Mouse (Mus musculus) heart, adult 2 months (tissue): ENCODE measurements around the gene Ephb1.

ENCODE experiments used
- CTCF ChIP-seq: fragments of 200-600 bp; IDR thresholded peaks from 2 replicates; pipeline ENCODE4 v1.8.1; 2022; ENCODE audit warnings: antibody characterized with exemption, mild to moderate bottlenecking, moderate library complexity
- EP300 ChIP-seq: fragments of 200-500 bp; IDR thresholded peaks from 2 replicates; pipeline ENCODE4 v1.6.1; 2011; ENCODE audit warnings: low read depth, low read length, control low read depth; ENCODE audit not compliant: insufficient read depth
- POLR2A ChIP-seq: fragments of 200-500 bp; IDR thresholded peaks from 2 replicates; pipeline ENCODE4 v1.6.1; 2011; ENCODE audit warnings: mild to moderate bottlenecking, low read depth, low read length, control low read depth; ENCODE audit not compliant: insufficient read depth

GRCm38 (mm10) chr9:102307656-102308055 is 46.8 kb downstream of the Ephb1 start:
- no peak for TF ChIP-seq CTCF
- no peak for TF ChIP-seq POLR2A
- TF ChIP-seq EP300, result no peak
